Mouse (Mus musculus): ENCODE results near the gene Fam129b. TPM values are rescaled to one million over a fixed set of nuclear protein-coding genes. Genes with fewer than 3 reads are reported as not detected.
"Not testable (repeated sequence)": the region's sequence is repeated elsewhere in the genome, so short reads cannot be mapped to it uniquely, and the experiment has no call there.

Fam129b gene
- 10 to 100 TPM; 12.1 to 15.8 TPM for total RNA-seq (2021)
- long read RNA-seq, experiment 1, transcript Fam129b-201 (14 exons, 3,714 nt) = major isoform, 12 of 18 reads
- long read RNA-seq, experiment 1, partial matches to known transcripts = 4 of 18 reads
- long read RNA-seq, experiment 1, other reads (novel, unspliced or antisense) = 2 of 18 reads
- long read RNA-seq, experiment 2, transcript Fam129b-201 (14 exons, 3,714 nt) = major isoform, 17 of 21 reads
- long read RNA-seq, experiment 2, partial matches to known transcripts = 2 of 21 reads
- long read RNA-seq, experiment 2, other reads (novel, unspliced or antisense) = 2 of 21 reads

DNA sequence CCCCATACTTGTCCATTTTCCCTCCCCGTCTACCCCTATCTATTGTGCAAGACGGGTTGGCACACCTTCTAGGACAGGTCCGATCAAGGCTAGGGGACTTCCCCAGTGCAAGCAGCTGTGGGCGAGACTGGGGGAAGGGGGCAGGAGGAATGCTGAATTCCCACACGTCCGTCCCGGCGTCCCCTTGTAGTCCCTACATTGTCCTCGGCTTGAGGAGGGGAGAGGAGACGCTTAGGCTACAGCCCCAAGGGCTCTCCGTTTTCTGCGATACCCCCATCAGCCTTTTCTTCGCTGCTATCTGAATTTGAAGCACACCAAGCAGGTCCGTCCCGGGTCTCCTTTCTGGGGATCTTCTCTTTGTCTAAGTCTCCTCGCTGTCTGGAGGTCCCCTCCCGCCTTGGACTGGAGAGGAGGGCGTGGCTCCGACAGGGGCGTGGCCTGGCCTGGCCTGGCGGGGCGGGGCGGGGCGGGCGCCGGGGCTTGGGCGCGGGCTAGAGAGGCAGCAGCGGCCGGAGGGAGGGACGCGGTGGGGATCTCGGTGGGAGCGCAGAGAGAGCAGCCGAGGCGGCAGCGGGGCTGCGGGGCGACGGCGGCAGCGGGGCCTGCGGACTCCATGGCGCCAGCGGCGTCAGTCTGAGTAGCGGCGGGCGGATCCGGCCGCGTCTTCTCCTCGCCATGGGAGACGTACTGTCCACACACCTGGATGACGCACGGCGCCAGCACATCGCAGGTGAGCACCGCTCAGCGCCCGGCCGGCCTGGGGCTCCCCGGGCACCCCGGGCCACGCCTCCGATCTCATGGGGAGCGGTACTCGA lies at the start of gene Fam129b:
Gene Fam129b, plus strand, starts transcription at position 440 of the 815 bp plus-strand sequence.
- DNase-seq = peak; percentile 88
- intact Hi-C loops (cut with DNase I; ENCODE audit: low total_unique reads) = no loop called here

DNA sequence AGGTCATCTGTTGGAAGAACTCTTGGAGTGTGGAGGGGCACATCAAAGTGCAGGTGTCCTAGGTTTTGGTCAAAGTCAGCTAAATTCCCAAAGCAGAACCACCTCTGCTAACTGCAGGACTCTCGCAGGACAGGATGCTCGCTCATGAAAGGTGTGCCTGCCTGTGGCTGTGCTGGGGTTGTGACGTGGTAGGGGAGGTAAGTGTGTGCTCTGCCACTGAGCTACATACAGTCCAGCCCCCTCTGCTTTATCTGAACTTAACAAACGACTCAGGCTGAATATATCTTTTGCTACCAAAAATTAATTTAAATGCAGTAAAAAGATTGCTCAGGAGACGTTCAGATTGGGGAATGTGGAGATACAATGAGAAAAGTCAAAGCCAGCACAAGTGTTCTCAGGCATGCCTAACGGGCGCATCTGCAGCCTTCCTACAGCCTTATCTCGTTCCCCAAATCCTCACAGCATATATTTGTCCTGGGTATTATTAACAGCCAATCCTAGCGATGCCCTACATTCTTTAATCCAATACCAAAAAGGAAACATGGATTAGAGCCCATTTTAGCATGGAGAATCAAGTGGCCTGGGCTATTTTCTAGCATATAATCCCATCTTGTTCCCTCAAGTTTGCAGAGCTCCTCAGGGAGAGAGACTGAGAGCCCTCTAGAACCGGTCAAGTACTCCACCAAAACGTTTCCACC lies 46.8 kb upstream of the Fam129b start:
- intact Hi-C loops (cut with DNase I; ENCODE audit: low total_unique reads) = no loop called here
- DNase-seq = no peak

DNA sequence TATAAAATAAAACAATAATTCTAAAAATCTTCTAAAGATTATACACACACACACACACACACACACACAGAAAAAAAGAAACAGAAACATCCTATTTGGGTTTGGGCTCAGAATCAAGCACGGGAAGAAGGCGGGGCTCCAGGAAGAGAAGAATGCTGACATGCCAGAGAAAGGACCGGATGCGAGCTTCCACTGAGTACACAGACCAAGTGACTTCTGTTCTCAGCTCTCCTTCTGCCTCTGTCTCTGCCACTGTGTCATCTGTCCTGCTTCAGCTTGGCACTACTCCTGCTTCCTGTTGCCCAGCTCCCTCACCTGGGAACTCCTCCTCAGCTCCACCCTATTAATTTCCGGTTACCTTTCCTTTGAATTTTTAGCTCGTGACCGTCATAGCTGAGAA lies 41.4 kb upstream of the Fam129b start:
- peak; percentile 47 for DNase-seq
- intact Hi-C loops (cut with DNase I; ENCODE audit: low total_unique reads) = no loop called here

DNA sequence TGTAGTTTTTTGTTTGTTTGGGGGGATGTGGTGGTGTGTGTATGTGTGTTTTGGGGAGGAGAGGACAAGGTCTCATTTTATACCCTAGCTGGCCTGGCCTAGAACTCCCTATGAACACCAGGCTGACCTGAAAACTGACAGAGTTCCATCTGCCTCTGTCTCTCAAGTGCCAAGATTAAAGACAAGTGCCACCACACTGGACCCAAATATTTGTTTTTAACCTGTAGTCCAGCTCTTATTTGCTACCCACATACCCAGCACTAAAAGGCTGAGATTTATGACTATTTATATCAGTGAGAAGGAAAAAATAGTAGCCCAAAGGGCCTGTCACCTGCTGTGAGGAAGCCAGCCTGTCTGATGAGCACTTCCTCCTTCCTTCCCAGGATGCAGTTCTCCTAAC lies 40.3 kb upstream of the Fam129b start:
- no peak for DNase-seq
- intact Hi-C loops (cut with DNase I; ENCODE audit: low total_unique reads) = no loop called here

DNA sequence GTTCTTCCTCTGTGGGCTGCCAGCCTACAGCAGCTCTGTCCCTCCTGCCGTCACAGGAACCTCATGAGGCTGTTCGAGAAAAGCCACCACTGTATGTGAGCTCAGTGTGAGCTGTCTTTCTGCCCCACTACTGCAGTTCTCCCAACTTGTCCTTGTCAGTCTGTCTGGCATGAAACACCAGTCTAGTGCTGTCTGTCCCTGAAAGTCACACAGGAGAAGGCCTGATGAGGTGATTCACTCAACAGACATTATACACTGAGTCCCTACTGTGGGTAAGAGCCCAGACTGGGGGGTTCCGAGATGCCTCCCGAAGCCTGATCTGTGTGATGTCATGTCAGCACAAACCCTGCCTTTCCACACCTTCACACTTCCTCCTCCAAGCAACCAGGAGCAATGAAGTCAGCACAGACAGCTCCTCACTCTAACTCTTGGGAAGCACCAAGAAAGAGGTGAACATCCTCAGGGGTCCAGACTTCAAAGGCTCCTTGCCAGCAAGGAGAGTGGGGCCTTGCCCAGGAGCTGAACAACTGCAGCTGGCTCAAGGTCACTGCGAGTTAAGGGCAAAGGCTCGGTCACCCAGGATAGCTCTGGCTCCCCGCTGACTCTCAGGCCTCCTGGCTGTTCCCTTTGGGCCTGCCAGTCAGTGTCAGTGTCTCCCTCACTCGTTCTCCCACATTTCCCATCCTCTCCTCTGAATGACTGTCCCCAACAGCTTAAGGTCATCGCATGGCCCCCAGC lies 37.6 kb upstream of the Fam129b start:
- intact Hi-C loops (cut with DNase I; ENCODE audit: low total_unique reads) = no loop called here
- DNase-seq = no peak

DNA sequence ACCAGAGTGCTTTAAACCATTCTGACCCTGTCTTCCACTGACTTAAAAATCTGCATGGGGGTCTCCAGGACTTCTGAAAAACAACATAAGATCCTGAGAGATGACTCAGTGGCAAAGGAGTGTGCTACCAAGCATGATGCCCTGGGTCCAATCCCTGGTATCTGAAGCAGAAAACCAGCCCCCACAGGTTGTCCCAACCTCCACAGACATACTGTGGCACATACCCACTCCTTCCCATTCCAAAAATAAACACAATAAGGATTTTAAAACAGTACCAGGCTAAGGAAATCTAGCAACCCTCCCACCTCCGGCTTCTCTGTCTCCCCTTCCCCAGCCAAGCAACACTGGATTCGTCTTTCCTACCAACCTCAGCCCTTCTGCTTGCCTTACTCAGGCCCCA lies 36.7 kb upstream of the Fam129b start:
- intact Hi-C loops (cut with DNase I; ENCODE audit: low total_unique reads) = no loop called here
- no peak for DNase-seq

DNA sequence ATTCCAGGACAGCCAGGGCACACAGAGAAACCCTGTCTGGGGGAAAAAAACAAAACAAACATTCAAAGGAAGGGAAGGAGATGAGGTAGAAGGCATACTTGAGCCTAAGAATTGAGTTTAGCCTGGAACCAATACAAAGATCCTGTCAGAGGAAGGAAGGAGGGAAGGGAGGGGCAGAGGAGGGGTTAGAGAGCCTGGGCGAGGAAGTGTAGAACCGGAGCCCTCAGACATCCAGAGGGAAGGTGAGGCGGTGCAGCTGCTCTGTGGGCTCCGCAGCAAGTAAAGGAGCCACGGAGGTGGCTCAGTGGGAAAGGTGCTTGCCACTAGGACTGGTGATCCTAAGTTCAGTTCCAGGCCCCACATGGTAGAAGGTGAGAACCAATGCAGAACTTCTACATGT lies 34.8 kb upstream of the Fam129b start:
- no peak for DNase-seq
- intact Hi-C loops (cut with DNase I; ENCODE audit: low total_unique reads) = no loop called here

DNA sequence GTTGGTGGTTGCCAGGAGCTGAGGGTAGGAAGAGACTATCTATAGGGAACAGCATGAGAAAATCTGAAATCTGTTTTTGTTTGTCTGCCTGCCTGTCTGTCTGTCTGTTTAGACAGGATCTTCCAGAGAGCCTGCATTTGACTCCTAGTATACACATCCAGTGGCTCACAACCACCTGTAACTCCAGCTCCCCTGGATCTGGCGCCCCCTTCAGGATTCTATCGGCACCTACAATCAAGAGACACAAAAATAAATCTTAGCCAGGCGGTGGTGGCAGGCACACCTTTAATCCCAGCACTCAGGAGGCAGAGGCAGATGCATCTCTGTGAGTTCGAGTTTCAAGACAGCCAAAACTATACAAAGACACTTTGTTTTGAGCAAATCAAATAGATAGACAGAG lies 33.4 kb upstream of the Fam129b start:
- intact Hi-C loops (cut with DNase I; ENCODE audit: low total_unique reads) = no loop called here
- DNase-seq = no peak

DNA sequence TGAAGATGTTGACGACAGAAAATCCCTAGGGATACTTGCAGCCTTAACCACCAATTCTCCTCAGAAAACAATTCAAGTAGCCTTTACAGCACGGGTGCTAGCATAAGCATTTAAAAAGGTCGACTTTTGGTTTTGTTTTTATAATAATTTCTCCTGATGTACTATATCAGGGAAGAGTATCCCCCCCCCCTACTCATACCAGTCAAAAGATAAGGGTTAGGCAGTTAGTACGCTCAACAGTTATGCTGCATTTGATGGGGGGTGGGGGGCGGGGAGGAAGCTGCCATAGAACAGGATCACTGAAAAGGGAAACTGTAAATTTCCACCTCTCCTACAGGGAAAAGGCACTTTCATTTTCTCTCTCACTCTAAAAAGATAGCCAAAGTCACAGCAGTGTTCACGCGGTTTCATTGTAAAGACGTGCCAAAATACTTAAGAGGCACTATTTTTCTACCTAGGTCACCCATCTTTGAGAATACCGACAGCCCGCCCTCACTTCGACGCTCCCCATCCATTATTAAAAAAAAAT lies 30.3 kb upstream of the Fam129b start:
- intact Hi-C loops (cut with DNase I; ENCODE audit: low total_unique reads) = no loop called here
- DNase-seq = no peak

DNA sequence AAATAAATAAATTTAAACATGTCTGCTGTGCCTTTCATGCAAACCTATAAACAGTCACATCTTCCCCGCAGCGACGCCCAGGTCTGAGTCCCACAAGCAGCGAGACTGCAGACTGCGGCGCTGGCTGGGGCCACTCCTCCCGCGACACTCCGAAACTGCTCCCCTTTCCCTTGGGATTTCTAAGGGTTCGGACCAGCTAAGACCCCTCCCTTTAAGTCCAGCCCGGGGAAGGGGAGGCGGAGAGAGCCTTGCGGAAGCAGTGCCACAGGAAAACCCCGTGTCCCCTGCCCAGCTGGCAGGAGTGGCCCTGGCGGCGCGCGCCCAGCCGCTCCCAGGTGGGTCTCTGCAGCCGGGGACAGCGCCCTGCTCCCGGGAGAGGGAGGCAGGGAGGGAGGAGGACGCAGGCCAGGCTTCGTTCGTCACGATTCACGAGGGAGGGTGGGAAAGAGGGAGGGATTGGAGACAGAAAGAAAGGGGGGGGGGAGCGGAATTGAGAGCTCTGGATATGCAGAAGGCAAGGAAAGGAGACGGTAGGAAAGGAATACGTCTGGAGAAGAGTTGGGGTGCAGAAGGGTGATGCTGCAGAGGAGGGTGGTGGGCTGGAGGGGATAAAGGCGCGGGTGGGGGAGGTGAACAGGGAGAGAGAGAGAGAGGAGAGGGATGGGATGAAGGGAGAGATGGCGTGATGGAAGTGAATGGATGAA lies 29.7 kb upstream of the Fam129b start:
- peak; percentile 63 for DNase-seq
- intact Hi-C loops (cut with DNase I; ENCODE audit: low total_unique reads) = no loop called here

DNA sequence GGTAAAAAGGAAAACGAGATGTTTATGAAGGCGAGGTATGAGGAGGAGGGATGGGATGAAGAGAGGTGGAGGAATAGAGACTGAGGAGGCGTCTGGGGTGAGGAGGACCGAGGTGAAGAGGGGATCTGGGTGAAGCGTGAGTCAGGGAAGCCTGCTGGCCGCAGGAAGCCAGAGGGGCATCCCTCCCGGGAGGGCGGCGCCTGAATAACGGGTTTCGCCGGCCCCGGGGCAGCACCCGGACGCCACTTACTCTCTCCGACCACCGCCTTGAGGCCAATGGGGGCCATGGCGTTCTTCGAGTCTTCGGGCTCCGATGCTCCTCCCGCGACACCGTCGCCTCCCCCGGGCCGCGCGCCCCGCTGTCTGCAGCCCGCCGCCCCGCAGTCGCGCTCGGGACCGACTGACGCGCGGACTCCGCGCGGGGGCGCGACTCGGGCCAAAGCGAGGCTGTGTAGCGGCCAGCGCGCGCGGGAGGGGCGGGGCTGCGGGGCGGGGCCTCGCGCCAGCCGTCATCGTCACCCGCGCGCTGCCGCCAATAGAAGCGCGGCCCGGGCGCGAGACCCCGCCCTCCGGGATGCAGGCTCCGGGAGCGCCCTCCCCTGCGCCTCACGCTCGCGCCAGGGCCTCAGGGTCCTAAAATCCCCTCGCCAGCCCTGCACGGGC lies 29.0 kb upstream of the Fam129b start, which contains the start of gene Stxbp1:
Gene Stxbp1, minus strand, starts transcription at position 441 of the 663 bp plus-strand sequence.
- peak; percentile 94 for DNase-seq
- intact Hi-C loops (cut with DNase I; ENCODE audit: low total_unique reads) = no loop called here

DNA sequence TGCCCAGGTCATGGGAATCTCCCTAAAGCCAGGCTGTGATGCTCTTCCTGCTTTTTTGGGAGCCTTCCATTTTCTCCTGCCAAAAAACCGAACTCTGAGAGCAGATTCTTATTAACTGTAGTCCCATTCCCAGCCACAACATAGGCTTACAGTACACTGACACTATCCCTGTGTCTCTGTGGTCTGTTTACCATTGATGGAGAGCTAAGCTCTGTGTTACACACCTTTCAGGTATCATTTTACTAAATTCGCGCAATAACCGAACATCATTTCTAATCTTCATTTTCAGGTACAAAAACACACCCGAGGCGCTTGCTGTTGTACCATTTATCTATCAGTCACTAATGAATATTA lies 28.5 kb upstream of the Fam129b start:
- no peak for DNase-seq
- intact Hi-C loops (cut with DNase I; ENCODE audit: low total_unique reads) = no loop called here

DNA sequence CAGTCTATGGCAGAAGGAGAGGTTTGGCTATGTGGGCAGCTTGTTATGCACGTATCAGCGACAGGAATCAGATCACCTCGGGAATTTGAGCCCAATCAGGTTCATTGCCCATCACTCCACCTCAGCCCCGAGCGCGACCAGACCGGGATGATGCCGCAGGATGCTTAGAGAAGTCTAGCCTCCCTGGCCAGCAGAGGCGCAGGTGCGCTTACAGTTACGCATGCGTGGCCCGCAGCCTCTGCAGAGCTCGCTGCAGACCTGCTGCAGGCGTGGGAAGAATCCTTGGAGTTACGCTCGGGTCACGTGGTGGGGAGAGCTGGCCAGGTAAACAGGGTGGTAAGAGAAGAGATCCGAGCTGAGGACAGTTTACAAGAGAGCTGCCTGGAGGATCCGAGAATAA lies 23.8 kb upstream of the Fam129b start:
- intact Hi-C loops (cut with DNase I; ENCODE audit: low total_unique reads) = no loop called here
- DNase-seq = no peak

DNA sequence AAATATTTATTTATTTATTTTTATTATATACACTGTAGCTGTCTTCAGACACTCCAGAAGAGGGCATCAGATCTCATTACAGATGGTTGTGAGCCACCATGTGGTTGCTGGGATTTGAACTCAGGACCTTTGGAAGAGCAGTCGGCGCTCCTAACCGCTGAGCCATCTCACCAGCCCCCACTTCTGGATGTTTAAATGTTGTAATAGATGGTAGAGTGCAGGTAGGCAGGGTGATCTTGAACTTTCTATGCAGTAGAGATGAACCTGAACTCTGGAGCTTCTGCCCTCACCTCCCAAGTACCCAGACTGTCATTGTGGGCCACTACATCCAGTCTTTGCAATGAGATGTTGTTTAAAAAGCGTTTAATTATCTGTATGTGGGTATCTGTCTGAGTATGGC lies 22.2 kb upstream of the Fam129b start:
- DNase-seq; intact Hi-C loops (cut with DNase I; ENCODE audit: low total_unique reads): not testable (repeated sequence)

DNA sequence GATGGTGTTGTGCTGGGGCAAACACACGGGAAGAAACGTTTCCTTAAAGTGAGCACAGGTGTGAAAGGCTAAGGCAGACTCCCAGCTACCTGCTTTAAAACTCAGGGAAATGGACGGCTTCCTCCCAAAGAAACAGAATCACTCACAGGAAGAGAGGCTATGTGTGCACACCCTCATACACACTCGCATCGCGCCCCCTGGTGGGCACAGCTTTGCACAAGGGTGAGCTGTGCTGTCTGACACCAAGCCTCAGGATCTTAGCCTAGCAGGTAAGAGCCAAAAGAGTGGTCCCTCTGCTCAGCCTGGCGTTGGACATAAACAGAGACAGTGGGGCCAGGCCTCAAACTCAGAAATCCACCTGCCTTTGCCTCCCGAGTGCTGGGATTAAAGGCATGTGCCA lies 21.7 kb upstream of the Fam129b start:
- intact Hi-C loops (cut with DNase I; ENCODE audit: low total_unique reads) = no loop called here

DNA sequence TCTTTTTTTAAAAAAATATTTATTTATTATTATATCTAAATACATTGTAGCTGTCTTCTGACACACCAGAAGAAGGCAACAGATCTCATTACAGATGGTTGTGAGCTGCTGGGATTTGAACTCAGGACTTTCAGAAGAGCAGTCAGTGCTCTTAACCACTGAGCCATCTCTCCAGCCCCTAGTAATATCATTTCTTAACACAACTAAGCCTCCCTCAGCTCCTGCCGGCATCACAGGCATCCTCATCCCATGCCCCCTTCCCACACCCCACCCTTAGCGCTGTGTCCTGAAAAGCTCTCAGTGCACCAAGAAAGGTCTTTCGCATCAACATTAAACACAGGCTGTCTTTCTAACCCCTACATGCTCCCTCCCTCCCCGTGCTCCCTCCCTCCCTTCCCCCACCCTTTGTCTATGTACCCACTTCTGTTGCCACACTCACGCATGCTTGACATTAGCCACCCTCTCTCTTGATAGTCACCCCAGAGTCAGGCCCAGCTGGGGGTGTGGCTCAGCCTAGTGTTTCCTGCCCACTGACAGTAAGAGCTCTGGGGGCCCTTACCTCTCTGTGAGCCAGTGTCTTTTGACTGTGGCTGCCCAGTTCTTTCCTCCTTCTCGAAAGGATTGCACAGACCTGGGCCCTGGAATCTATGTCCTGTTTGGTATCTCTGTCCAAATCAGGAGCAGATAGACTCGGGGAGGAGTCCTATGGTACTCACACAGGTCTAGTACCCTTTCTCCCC lies 20.7 kb upstream of the Fam129b start:
- intact Hi-C loops (cut with DNase I; ENCODE audit: low total_unique reads) = loop anchor here (5.0 kb wide), 1 partner anchor 33 kb away; no protein-coding TSS in a partner anchor
- no peak for DNase-seq

More for the DNA sequence above, 21.7 kb upstream of the Fam129b start:
- peak; percentile 92 for DNase-seq

DNA sequence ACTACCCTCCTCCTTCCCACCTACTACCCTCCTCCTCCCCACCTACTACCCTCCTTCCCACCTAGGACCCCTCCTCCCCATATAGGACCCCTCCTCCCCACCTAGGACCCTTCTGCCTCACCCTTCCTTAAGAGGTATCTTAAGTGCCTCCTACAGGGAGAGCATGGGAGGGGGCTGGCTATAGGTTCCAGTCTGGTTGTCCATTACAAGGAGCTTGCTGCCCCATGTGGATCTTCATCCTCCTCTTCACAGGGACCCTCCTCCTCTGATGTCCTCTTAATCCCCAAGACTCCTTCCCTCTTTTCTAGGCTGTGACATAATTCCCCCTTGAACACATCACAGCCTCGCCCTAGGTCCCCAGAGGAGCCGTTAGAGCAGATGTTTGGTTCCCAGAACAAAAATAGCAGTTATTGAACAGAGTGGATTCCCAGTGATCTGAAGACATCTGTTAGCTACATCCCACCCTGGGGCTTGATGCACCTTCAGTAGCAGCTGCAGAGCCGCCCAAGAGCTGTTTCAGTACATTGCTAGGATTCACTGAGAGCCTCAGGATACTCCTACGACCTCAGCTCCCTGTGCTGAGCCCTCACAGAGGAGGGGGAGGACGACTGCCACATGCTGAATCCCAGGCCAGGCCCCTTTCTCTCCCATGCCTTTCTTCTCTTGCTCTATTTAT lies 20.0 kb upstream of the Fam129b start:
- intact Hi-C loops (cut with DNase I; ENCODE audit: low total_unique reads) = loop anchor here (2.0 to 5.0 kb wide), 2 partner anchors 34 to 77 kb away; no protein-coding TSS in a partner anchor
- DNase-seq = no peak

Measured in gastrocnemius, postnatal 14 days (tissue).